Mouse (Mus musculus): ENCODE data around the gene Krtap11-1. TPM values are rescaled to one million over a fixed set of nuclear protein-coding genes. Genes with fewer than 3 reads are reported as not detected.

Gene Krtap11-1
- not detected for total RNA-seq (2021)
- long read RNA-seq, experiment 1: 0 reads
- long read RNA-seq, experiment 2: 0 reads

GRCm38 (mm10) chr16:89571083-89571482, at the start of gene Krtap11-1:
Gene Krtap11-1 (minus strand): TSS chr16:89571183.
- no peak for DNase-seq

DNA sequence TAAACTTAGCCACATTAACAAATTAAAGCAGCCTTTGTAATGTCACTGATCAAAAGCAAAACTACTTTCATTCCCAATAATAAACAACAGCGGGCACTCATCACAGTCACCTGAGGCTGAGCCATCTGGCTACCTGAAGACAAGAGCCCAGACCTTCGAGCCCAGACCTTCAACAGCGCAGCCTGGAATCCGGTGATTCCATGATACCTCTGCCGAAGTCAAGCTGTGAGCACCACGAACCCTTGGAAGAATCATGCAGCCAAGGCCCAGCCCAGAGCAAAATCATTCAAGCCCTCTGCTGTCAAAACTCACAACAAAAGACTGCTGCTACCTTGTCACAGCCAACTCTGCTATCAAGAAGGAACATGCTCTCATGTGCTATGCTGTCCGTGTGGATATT, 47.2 kb upstream of the Krtap11-1 start:
- DNase-seq: no peak

- DNase-seq: peak; percentile 65 to 76
These were observed 46.3 kb upstream of the Krtap11-1 start for GRCm38 (mm10) chr16:89617251-89617650.

- peak; percentile 66 to 67 for DNase-seq
These were observed 42.7 kb upstream of the Krtap11-1 start for GRCm38 (mm10) chr16:89613726-89614125.

DNA sequence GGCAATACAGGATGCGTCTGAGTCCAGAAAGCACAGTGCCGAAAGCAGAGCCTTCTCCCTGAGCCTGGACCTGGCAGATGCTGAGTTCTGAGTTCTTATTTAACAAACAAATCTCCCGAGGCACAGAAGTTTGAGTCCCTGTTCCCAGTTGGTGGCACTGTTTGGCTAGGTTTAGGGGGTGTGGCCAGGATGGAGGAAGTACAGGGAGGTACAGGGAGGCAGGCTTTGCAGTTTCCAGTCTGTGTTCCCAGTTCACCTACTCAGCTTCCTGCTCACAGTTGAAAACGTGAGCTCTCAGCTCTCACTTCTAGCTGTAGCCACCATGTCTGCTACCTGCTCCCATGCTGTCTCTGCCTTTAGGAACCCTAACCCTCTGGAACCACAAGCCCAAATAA, 37.8 kb upstream of the Krtap11-1 start:
- DNase-seq: no peak

GRCm38 (mm10) chr16:89608161-89608790, 37.3 kb upstream of the Krtap11-1 start:
- DNase-seq: no peak

GRCm38 (mm10) chr16:89606951-89607350, 36.0 kb upstream of the Krtap11-1 start:
- no peak for DNase-seq

- no peak for DNase-seq
These were observed 16.2 kb upstream of the Krtap11-1 start for GRCm38 (mm10) chr16:89587209-89587608.

DNA sequence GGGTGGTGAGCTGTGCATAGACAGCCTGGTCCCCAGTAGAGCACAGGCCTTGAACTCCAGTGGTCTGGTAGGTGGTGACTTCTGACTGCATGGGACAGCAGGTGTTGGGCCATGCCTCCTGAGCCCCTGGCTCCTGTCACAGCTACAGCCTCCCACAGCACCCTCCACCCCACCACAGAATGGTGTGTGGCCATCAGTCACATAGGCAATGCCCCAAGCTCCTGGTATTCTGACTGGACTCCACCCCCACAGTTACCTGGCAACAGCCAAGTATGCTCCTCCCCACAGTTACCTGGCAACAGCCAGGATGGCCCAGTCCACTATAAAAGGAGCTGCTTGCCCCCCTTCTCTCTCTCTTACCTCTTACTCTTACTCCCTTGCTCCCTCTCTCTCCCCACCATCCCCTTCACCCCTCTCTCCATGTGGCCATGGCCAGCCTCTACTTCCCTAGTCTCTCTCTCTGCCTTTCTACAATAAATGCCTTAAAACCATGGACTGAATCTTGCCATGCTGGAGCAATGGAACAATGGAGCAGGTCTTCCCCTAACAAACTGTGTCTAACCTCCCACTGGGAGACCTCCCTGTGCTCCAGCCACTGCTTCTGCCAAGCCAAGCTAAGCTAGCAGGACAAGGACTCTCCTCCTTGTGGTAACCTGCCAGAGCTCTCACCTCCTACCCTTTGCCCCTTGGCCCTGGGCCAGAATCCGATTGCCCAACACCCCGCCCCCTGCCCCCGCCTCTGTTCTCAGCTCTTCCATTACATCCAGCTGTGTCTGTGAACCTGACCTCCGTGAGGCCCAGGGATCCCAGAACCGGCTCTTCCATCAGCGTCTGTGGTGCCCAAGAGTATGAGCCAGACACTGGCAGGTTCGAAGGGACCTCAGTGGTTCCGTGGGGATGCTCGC, 14.9 kb upstream of the Krtap11-1 start:
- no peak for DNase-seq

DNA sequence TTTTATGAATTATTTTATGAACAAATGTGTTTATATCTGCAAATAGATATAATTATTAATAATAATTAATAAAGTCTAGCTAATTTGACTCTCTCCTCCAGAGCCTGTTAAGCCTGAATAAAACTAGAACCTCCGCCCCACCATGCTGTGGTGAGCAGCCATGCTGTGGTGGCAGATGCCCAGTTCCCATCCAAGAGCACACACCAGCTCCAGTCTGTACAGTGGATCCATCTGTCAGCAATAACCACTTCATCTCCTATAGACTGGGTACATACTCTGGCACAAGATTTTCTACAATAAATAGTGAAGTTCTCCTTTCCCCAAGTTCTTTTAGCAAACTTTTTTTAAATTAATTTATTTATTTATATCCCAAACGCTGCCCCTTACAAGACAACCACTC, 10.7 kb upstream of the Krtap11-1 start:
- no peak for DNase-seq

DNA sequence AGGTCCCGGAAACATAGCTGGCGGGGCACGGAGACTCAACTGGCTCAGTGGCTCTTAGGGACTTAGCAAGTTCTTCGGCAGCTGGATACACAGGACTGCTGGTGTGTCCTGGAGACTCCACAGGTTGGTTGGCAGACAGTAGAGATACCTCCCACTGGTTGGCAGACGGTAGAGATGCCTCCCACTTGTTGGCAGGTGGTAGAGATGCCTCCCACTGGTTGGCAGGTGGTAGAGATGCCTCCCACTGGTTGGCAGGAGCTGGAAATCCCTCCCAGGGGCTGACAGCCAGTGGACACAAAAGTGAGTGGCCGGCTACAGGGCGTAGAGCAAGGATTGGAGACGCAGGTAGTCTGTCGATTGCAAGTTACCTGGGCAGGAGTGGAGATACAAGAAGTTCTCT, 467 bp downstream of the Krtap11-1 start:
- DNase-seq: no peak

GRCm38 (mm10) chr16:89569136-89569535, 1.8 kb downstream of the Krtap11-1 start:
- DNase-seq: no peak

GRCm38 (mm10) chr16:89568141-89568540, 2.8 kb downstream of the Krtap11-1 start:
- no peak for DNase-seq

- no peak for DNase-seq
These were observed 20.7 kb downstream of the Krtap11-1 start for GRCm38 (mm10) chr16:89550298-89550697.

- DNase-seq: no peak
These were observed 32.9 kb downstream of the Krtap11-1 start for GRCm38 (mm10) chr16:89538031-89538484.

- DNase-seq: no peak
These were observed 33.6 kb downstream of the Krtap11-1 start for GRCm38 (mm10) chr16:89537349-89537748.

DNA sequence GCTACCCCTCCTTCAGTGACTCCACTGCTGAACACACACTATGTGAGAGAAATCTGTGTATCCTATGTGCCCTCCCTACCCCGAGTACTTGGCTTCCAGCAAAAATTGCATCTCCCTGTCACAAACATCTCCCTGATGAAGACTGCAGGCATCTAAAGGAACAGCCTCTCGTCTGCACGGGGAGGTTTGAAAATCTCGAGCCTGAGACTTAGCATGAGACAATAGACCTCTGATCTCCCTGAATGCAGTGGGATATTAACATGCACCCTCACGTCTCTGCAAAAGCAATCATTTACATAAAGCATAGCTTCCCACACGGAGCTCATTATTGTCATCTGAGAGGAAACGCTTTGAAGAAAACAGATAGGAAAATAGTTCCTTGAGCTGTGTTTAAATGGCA, 40.4 kb downstream of the Krtap11-1 start:
- DNase-seq: no peak

GRCm38 (mm10) chr16:89529846-89530245, 41.1 kb downstream of the Krtap11-1 start:
- no peak for DNase-seq

DNA sequence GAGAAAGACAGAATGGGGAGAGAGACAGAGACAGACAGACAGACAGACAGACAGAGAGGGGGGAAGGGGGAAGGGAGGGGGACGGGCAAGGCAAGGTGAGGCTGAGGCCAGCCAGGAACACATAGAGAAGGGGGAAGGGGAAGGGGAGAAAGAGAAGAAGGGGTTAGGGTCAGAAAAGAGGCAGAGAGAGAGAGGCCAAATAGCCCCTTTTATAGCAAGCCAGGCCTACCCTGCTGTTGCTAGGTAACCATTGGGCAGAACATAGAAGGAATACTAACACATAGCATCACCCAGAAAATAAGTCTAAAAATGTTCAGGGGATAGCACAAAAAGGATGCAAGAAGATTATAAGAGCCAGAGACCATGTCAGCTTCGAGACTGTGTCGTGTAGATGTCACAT, 42.6 kb downstream of the Krtap11-1 start:
- DNase-seq: no peak

DNA sequence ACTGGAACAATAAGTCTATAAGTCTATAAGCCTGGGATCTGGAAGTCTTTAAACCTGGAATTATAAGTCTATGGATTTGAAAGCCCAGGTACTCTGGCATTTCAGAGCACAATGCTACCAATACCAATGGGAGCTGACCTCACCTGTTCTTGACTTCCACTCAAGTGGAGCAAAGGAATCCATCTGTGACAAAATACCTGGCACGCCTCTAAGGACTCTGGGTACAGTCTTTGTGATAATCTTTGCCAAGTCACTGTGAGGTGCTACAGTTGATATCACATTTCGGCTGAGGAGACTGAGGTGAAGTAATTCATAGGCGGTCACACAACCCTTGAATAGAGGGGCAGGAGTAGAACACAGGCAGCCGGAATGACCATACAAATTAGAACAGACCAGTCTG, 50.0 kb downstream of the Krtap11-1 start:
- no peak for DNase-seq

GRCm38 (mm10) chr16:89520555-89520954, 50.4 kb downstream of the Krtap11-1 start:
- no peak for DNase-seq
